Mouse (Mus musculus) adrenal gland, postnatal 14 days (tissue): ENCODE results near the gene Rreb1. TPM values are rescaled to one million over a fixed set of nuclear protein-coding genes. Genes with fewer than 3 reads are reported as not detected.

Source experiments
- DNase-seq: peaks from one replicate; pipeline ENCODE4 v3.0.0; 2021; ENCODE audit warnings: mixed read lengths
- total RNA-seq: library from RNA; stranded (reverse); gene quantifications from 2 replicates; pipeline ENCODE4 v1.2.3, GENCODE M21; 2021

The Rreb1 gene
- total RNA-seq, 1 experiment from 2014 or later: 67.6 TPM

DNA sequence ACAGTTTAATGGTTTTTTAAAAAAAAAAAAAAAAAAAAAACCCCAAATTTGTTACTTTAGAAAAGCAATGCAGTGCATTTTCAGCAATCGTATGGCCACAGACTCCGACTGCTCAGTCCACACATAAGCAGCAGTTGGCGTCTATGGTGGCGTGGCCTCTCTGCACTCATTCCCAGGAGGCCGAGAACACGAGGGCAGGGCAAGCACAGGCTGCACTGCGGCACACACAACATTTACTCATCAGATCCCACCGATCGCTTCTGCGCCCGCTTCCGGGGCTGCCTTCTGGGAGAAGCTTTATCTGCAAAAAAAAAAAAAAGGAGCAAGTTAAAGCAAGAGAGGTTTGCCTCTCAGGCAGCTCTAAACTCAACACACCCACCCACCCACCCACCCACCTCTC is 201.3 kb downstream of the Rreb1 start:
- no peak for DNase-seq

DNA sequence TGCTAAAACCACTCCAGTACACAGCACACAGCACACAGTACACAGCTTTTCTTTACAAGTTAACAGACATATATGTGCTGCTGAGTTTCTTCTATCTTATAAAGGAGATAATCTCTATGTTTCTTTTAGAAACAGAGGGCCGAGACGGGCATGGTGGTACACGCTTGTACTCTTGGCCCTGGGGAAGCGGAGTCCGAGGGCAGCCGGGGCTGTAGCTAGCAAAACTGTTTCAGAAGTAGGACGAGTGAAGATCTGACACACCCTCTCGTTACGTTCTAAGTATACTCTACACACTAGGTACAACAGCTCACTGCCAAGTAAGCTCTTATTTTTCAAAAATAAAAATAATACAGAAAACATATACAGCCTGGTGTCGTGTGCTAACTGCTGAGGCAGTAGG is 202.1 kb downstream of the Rreb1 start:
- no peak for DNase-seq

DNA sequence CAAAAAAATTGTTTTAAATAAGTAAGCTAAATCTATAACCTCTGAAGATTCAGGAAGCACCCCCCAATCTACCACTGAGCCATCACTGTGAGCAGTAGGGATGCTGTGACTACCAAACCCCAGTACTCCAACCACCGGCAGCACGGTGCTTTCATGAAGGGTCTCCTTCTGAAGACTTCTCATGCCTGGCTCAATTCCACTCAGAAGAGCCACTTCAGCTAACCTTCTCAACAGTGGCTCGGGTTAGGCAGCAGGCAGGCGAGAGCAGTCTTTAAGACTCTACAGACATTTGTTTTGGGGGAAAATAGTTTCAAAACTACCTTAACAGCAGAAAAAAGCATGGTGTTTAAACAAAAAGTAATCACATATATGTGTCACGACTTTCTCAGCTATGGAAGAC is 202.9 kb downstream of the Rreb1 start:
- no peak for DNase-seq

DNA sequence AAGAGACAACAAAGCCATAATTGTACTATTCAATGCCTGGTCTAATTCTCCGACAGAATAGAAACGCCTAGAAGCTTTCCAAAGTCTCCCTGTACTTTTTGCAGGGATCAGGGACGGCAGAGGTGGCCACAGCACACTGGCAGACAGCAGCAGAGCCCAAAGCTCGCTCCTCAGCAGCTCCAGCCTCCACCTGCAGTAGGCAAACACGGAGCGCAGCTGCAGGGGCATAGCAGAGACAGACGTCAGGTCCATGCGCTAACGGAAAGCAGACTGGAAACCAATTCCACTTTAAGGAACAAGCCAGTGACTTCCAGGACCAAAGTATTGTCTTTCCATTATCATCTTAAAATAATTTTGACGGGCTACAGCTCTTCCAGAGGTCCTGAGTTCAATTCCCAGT is 208.0 kb downstream of the Rreb1 start:
- no peak for DNase-seq

DNA sequence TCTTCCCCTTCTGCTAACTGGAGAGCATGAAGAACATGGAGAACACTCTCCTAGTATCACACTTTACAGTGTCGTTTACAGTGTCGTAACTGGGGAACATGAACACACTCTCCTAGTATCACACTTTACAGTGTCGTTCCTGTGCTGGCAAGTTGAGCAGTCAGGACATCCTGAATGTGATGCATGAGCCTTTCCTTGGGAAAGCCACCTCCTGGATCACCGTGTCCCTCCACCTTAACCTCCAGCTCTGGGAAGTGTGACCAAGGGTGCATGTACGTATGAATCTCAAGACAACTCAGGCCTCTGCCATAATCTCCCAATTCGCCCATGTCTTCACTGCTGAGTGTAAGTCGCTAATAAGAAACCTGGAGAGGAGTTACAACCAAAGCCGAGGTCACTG is 211.5 kb downstream of the Rreb1 start:
- DNase-seq: no peak

DNA sequence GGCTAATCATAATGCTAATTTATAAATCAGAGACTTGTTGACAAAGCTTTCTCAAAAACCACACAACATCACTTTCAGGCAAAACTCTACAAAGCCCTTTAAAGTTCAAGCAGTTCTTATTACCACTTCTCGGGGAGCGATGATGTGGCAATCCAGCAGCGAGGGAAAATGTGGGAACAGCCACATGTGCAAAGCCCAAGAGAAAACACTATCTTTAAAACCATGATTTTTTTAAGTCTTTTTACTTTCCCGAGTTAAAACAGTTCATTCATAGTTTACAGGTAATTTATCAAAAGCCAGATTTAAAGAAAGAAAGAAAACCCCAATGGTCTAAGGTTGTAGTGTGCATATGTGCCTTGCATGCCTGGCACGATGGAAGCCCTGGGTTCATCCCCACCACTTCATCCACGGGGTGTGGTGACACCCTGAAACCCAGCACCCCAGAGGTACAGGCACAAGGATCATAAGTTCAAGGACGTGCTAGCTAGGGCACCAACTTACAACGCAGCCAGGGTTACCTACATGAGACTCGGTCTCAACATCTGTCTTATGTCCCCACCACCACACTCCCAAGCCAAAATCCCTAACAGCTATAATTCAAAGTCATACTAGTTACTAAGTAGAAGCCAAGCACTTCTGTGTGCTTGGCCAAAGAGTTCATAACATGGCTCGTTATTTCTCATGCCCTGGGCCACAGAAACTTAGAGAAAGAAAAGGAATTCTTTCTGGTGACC is 214.6 kb downstream of the Rreb1 start:
- DNase-seq: peak; percentile 28

DNA sequence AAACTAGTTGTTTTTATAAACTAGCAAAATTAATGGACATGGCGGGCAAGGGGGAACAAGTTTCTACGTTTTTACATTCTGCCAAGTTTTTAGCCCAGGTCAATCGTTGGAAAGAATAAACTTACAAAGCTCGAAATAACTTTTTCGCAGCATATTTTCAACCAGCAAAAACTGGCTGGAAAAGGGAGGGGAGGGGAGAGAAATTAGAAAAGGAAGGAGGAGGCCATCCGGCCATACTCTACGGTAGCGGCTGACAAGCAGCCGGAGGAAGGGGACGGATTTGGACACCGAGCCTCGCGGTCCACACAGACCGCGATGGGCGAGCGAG is 215.1 kb downstream of the Rreb1 start:
- no peak for DNase-seq

DNA sequence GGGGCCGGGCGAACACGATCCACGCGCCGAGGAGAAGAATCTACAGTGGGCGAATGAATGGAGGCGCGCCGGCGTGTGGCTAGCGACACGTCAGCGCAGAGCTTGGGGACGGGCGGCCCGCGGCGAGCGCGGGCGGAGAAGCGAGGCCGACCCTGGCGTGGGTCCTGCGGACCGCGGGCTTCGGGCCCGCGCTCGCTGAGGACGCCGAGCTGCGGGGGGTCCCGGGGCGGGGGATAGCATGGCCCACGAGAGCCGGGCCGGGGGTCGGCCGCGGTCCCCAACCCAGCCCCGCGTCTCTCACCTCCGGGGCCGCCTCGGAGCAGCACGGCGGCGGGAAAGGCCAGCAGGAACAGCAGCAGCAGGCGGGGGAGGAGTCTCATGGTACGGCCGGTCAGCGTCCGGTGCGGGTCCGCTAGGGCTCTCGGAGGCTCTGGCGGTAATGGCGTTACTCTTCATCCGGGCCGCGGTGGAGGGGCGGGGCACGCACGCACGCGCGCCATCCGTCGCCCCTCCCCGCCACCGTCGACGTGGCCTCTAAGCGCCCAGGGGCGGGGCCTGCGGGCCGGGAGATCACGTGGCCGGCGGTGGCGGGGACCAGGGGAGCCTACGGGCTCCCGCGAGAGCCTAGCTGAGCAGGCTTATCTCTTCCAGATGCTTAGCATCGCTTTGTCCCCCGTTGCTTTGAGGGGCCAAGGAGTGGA is 215.7 kb downstream of the Rreb1 start, which contains the start of gene Ssr1:
TSS of gene Ssr1 (minus strand) at position 514 of the 701 bp plus-strand sequence.
- DNase-seq: peak; percentile 99

DNA sequence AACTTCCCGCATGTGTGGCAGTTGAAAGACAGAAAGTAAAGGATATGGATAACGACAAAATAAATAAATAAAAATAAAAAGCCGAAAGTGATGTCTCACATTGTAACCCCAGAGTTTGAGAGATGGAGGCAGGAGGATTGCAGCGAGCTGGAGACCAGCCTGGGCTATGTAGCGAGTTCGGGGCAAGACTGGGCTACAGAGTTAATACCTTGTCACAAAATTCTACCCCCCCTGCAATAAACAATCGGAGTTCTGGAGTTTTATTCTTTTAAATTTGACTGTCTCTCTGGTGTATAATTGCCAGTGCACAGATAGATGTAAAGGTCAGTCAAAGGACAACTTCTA is 216.2 kb downstream of the Rreb1 start:
- no peak for DNase-seq

DNA sequence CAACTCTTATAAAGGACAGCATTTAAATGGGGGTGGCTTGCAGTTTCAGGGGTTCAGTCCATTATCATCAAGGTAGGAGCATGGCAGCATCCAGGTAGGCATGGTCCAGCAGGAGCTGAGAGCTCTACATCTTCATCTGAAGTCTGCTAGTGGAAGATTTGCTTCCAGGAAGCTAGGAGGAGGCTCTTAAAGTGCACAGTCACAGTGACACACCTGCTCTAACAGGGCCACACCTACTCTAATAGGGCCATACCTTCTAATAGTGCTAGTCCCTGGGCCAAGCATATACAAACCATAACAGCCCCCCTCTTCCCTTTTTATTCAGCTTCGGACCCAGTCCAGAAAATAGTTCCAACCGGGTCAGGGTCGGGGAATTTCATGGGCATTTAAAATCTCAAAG is 221.5 kb downstream of the Rreb1 start:
- no peak for DNase-seq

Other genes starting within 250 kb of the Rreb1 start
- 131 and 135 TPM in 2 replicates for gene Ssr1, start 215.8 kb downstream of the Rreb1 start, total RNA-seq